Mouse (Mus musculus) liver, adult 2 months (tissue): ENCODE data around the gene Lcn8. TPM values are rescaled to one million over a fixed set of nuclear protein-coding genes. Genes with fewer than 3 reads are reported as not detected.

Experiments
- DNase-seq: peaks from one replicate; pipeline ENCODE4 v3.0.0-alpha.2; 2011; ENCODE audit warnings: low read depth, low spot score; ENCODE audit errors: extremely low read depth
- H3K27ac ChIP-seq: fragments of 200-500 bp; replicated peaks from 2 replicates; pipeline ENCODE4 v1.5.1; 2012; ENCODE audit warnings: low read depth, mild to moderate bottlenecking, control low read depth, inconsistent platforms, low read length; ENCODE audit not compliant: insufficient read depth
- H3K27me3 ChIP-seq: fragments of 200-500 bp; 2 replicates; pipeline ENCODE4 v1.6.1; 2012; ENCODE audit warnings: mild to moderate bottlenecking, moderate library complexity, low read length, inconsistent platforms; ENCODE audit not compliant: control insufficient read depth, insufficient read depth
- H3K36me3 ChIP-seq: fragments of 200-500 bp; 2 replicates; pipeline ENCODE4 v1.6.1; 2012; ENCODE audit warnings: low read length, inconsistent platforms; ENCODE audit not compliant: control insufficient read depth, insufficient read depth
- H3K4me1 ChIP-seq: fragments of 200-500 bp; 2 replicates; pipeline ENCODE4 v1.6.1; 2011; ENCODE audit warnings: low read length; ENCODE audit not compliant: control insufficient read depth, insufficient read depth
- H3K4me3 ChIP-seq: fragments of 200-500 bp; 2 replicates; pipeline ENCODE4 v1.5.1; 2011; ENCODE audit warnings: low read depth, mild to moderate bottlenecking, control low read depth, low read length, moderate library complexity; ENCODE audit not compliant: insufficient read depth
- H3K79me2 ChIP-seq: fragments of 200-500 bp; 2 replicates; pipeline ENCODE4 v1.6.1; 2012; ENCODE audit warnings: inconsistent platforms, mild to moderate bottlenecking, low read length, moderate library complexity; ENCODE audit not compliant: control insufficient read depth, insufficient read depth
- H3K9ac ChIP-seq: fragments of 200-500 bp; 2 replicates; pipeline ENCODE4 v1.6.1; 2012; ENCODE audit warnings: low read depth, mild to moderate bottlenecking, control low read depth, inconsistent platforms, low read length
- CTCF ChIP-seq: fragments of 200-500 bp; IDR thresholded peaks from 2 replicates; pipeline ENCODE4 v1.5.1; 2011; ENCODE audit warnings: low read depth, low read length, control low read depth
- POLR2A ChIP-seq: fragments of 200-500 bp; IDR thresholded peaks from 2 replicates; pipeline ENCODE4 v1.6.1; 2011; ENCODE audit warnings: low read length, control low read depth; ENCODE audit not compliant: insufficient read depth; ENCODE audit errors: extremely low read depth
- WGBS: fragments of 180-500 bp; shearing (Covaris S2); methylation state at CpG from one replicate; pipeline ENCODE4 v1.1.7; 2018; 5-methylcytosine and 5-hydroxymethylcytosine counted together
- polyA plus RNA-seq: library from polyadenylated mRNA; depleted of rRNA; stranded (reverse); fragments of >200 nt; gene quantifications from 2 replicates; pipeline ENCODE4 v1.2.3, GENCODE M21; 2012
- total RNA-seq: library from RNA; depleted of rRNA; stranded (reverse); fragments of >200 nt; gene quantifications from 2 replicates; pipeline ENCODE4 v1.2.3, GENCODE M21; 2014

The Lcn8 gene
- total and polyA plus RNA-seq, 2 experiments, result not detected

- Histone ChIP-seq H3K9ac (no peak overlapping the region), H3K4me1 (0 out of 2 replicates have a peak, but pooled peaks cover 3% of the 10 kb centered on the region), H3K27ac (no peak overlapping the region), H3K4me3 (no peak overlapping the region), H3K36me3 (no peaks in the 10 kb centered on the region), H3K79me2 (no peaks in the 10 kb centered on the region), H3K27me3 (no peaks in the 10 kb centered on the region)
- WGBS, result 60% methylated on average over 4 of the region's 4 CpGs
- peak; percentile 17 for DNase-seq
- TF ChIP-seq POLR2A (no peak), CTCF (no peak)
These were observed 4.3 kb downstream of the Lcn8 start for GRCm38 (mm10) chr2:25657246-25657645.

GRCm38 (mm10) chr2:25657652-25658051 is 4.7 kb downstream of the Lcn8 start, which contains the start of gene Lcn5:
TSS of gene Lcn5 (plus strand) at chr2:25657952.
- H3K27ac ChIP-seq, result no peak within 1 kb of the TSS
- H3K9ac ChIP-seq, result no peak within 1 kb of the TSS
- TF ChIP-seq POLR2A (no peak), CTCF (no peak)
- H3K4me1 ChIP-seq, result 0 out of 2 replicates have a peak, but pooled peaks cover 3% of the 10 kb centered on the region
- H3K27me3 ChIP-seq, result no peaks in the 10 kb centered on the region
- no peak for DNase-seq
- no peaks in the 10 kb centered on the region for H3K36me3 ChIP-seq
- no peak within 1 kb of the TSS for H3K4me3 ChIP-seq
- H3K79me2 ChIP-seq, result no peaks in the 10 kb centered on the region

- Histone ChIP-seq H3K27ac (no peak overlapping the region), H3K79me2 (no peaks in the 10 kb centered on the region), H3K4me1 (peaks cover 5% of the 10 kb centered on the region; the same call in 1 of the 2 replicates), H3K9ac (no peak overlapping the region), H3K36me3 (no peaks in the 10 kb centered on the region), H3K4me3 (no peak overlapping the region), H3K27me3 (no peaks in the 10 kb centered on the region)
- TF ChIP-seq POLR2A (no peak), CTCF (no peak)
- DNase-seq, result no peak
- 95% methylated on average over 8 of the region's 8 CpGs for WGBS
These were observed 7.4 kb downstream of the Lcn8 start for GRCm38 (mm10) chr2:25660279-25660678.

GRCm38 (mm10) chr2:25661245-25661970 is 8.5 kb downstream of the Lcn8 start:
- Histone ChIP-seq H3K27me3 (no peaks in the 10 kb centered on the region), H3K4me1 (peaks cover 5% of the 10 kb centered on the region; the same call in 1 of the 2 replicates), H3K27ac (no peak overlapping the region), H3K9ac (no peak overlapping the region), H3K36me3 (no peaks in the 10 kb centered on the region), H3K79me2 (no peaks in the 10 kb centered on the region), H3K4me3 (no peak overlapping the region)
- no peak for DNase-seq
- TF ChIP-seq CTCF, result no peak
- TF ChIP-seq POLR2A, result no peak
- WGBS, result 75% methylated on average over 6 of the region's 6 CpGs

GRCm38 (mm10) chr2:25663511-25663910 is 10.6 kb downstream of the Lcn8 start:
- DNase-seq, result peak; percentile 44
- TF ChIP-seq POLR2A (no peak), CTCF (peak; percentile 81)

GRCm38 (mm10) chr2:25664125-25664524 is 11.2 kb downstream of the Lcn8 start:
- DNase-seq, result no peak
- Histone ChIP-seq H3K27ac (no peak overlapping the region), H3K4me3 (no peak overlapping the region), H3K36me3 (no peaks in the 10 kb centered on the region), H3K4me1 (peaks cover 3% of the 10 kb centered on the region; the same call in 1 of the 2 replicates), H3K79me2 (no peaks in the 10 kb centered on the region), H3K9ac (no peak overlapping the region), H3K27me3 (no peaks in the 10 kb centered on the region)
- WGBS, result 83% methylated on average over 5 of the region's 5 CpGs
- TF ChIP-seq POLR2A, result no peak

More at GRCm38 (mm10) chr2:25663511-25663910, 10.6 kb downstream of the Lcn8 start:
- H3K4me1 ChIP-seq, result peaks cover 4% of the 10 kb centered on the region; the same call in 1 of the 2 replicates
- H3K9ac ChIP-seq, result no peak overlapping the region
- no peak overlapping the region for H3K27ac ChIP-seq
- no peaks in the 10 kb centered on the region for H3K36me3 ChIP-seq
- WGBS, result 39% methylated on average over 1 of the region's 1 CpGs
- H3K79me2 ChIP-seq, result no peaks in the 10 kb centered on the region
- H3K27me3 ChIP-seq, result no peaks in the 10 kb centered on the region
- no peak overlapping the region for H3K4me3 ChIP-seq
